Mouse (Mus musculus) forebrain, embryonic 16.5 days (tissue): ENCODE results near the gene Robo2. TPM values are rescaled to one million over a fixed set of nuclear protein-coding genes. Genes with fewer than 3 reads are reported as not detected.

ENCODE experiments used
- ATAC-seq: fragments of 200-750 bp; cut with Nextera tagmentation; 2 replicates; pipeline ENCODE4 v1.8.0; 2017; ENCODE audit warnings: mild to moderate bottlenecking, moderate library complexity
- H3K27ac ChIP-seq: fragments of 300-500 bp; sonication (generic); 2 replicates; pipeline ENCODE4 v1.5.1; 2014; ENCODE audit warnings: low read length, control low read depth
- H3K27me3 ChIP-seq: fragments of 300-500 bp; sonication (generic); replicated peaks from 2 replicates; pipeline ENCODE4 v1.6.1; 2014; ENCODE audit warnings: low read length; ENCODE audit not compliant: control insufficient read depth, insufficient read depth
- H3K36me3 ChIP-seq: fragments of 300-500 bp; sonication (generic); 2 replicates; pipeline ENCODE4 v1.6.1; 2014; ENCODE audit not compliant: control insufficient read depth, insufficient read depth
- H3K4me1 ChIP-seq: fragments of 300-500 bp; sonication (generic); replicated peaks from 2 replicates; pipeline ENCODE4 v1.6.1; 2014; ENCODE audit warnings: low read length; ENCODE audit not compliant: control insufficient read depth, insufficient read depth
- H3K4me2 ChIP-seq: fragments of 300-500 bp; sonication (generic); 2 replicates; pipeline ENCODE4 v1.6.1; 2014; ENCODE audit warnings: mild to moderate bottlenecking, low read length, control low read depth
- H3K4me3 ChIP-seq: fragments of 300-500 bp; sonication (generic); replicated peaks from 2 replicates; pipeline ENCODE4 v1.5.1; 2014; ENCODE audit warnings: mild to moderate bottlenecking, low read length, control low read depth
- H3K9ac ChIP-seq: fragments of 300-500 bp; sonication (generic); replicated peaks from 2 replicates; pipeline ENCODE4 v1.6.1; 2014; ENCODE audit warnings: low read depth, low read length, control low read depth
- H3K9me3 ChIP-seq: fragments of 300-500 bp; sonication (generic); 2 replicates; pipeline ENCODE4 v1.6.1; 2016; ENCODE audit warnings: low read length; ENCODE audit not compliant: control insufficient read depth
- WGBS: fragments of 180-500 bp; shearing (Covaris S2); extraction: QIAGEN DNeasy Blood & Tissue Kit; methylation state at CpG from one replicate; pipeline ENCODE4 v1.1.7; 2014; 5-methylcytosine and 5-hydroxymethylcytosine counted together
- polyA plus RNA-seq: library from polyadenylated mRNA; unstranded; fragments of >200 nt; fragmentation: Nextera tagmentation; extraction: Ambion mirVana; gene quantifications from 2 replicates; pipeline ENCODE4 v1.2.1, GENCODE M21; 2015

Gene Robo2
- polyA plus RNA-seq, 1 experiment from 2014 or later: 132 TPM

GRCm38 (mm10) chr16:74411021-74411420 is 604 bp downstream of the Robo2 start:
- Histone ChIP-seq H3K27me3 (no peaks in the 10 kb centered on the region), H3K9ac (peak overlapping the region; percentile 70), H3K4me1 (peaks cover 4% of the 10 kb centered on the region), H3K36me3 (no peaks in the 10 kb centered on the region), H3K27ac (peak overlapping the region; percentile 85), H3K4me3 (peak overlapping the region; percentile 59), H3K4me2 (peak overlapping the region; percentile 93), H3K9me3 (no peaks in the 10 kb centered on the region)
- no peak for ATAC-seq
- 1% methylated on average over 16 of the region's 16 CpGs for WGBS

DNA sequence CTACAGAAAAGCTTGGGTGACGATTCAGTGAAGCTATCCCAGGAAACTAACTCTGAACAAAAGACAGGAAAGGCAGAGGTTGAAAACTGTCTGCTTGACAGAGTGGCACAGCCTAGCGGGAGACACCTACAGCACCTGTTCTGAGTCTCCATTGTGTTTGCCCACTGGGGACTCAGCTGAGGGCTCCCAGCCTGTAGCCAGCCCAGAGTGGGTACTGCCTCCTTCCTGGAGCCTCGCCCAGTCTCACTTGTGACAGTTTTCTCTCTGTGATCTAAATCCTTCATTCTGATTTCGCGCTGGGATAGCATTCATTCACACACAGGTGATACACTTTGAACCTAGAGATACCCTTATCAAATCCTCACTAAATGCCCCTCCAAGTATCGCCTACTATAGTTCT is 1.5 kb downstream of the Robo2 start:
- 11% methylated on average over 6 of the region's 6 CpGs for WGBS
- no peaks in the 10 kb centered on the region for H3K9me3 ChIP-seq
- H3K4me1 ChIP-seq: peaks cover 4% of the 10 kb centered on the region
- H3K27me3 ChIP-seq: no peaks in the 10 kb centered on the region
- H3K27ac ChIP-seq: peak overlapping the region; percentile 69
- H3K36me3 ChIP-seq: no peaks in the 10 kb centered on the region
- peak overlapping the region; percentile 70 for H3K9ac ChIP-seq
- peak overlapping the region; percentile 93 for H3K4me2 ChIP-seq
- peak overlapping the region; percentile 59 for H3K4me3 ChIP-seq
- ATAC-seq: peak; percentile 30; the same call in 1 of the 2 replicates

DNA sequence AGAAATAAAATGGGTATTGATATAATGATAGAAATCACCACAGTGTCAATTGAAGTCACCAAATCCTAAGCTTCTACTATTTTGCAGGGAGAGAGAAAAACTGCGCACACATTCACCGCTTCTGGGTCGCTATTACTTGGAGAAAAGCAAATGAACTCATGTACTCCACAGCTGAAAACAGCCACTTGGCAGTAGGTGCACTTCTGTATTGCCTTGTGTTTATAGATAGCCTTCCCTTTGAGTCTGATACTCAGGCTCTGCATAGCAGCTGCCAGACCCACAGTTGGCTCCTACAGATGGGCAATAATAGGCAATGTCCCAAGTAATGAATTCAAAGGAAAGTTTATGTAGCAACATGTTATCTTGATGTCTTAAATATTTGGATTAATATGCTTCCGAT is 2.1 kb downstream of the Robo2 start:
- H3K4me1 ChIP-seq: peaks cover 4% of the 10 kb centered on the region
- 47% methylated on average over 4 of the region's 4 CpGs for WGBS

GRCm38 (mm10) chr16:74408566-74408965 is 3.1 kb downstream of the Robo2 start:
- Histone ChIP-seq H3K9me3 (no peaks in the 10 kb centered on the region), H3K4me2 (peak overlapping the region; percentile 52), H3K27me3 (no peaks in the 10 kb centered on the region), H3K9ac (0 out of 2 replicates have a peak overlapping the region, but pooled peaks have one; percentile 22), H3K4me1 (peaks cover 4% of the 10 kb centered on the region), H3K36me3 (no peaks in the 10 kb centered on the region), H3K27ac (0 out of 2 replicates have a peak overlapping the region, but pooled peaks have one; percentile 37), H3K4me3 (peak overlapping the region; percentile 47)
- 51% methylated on average over 1 of the region's 1 CpGs for WGBS
- no peak for ATAC-seq

More for the DNA sequence above, 2.1 kb downstream of the Robo2 start:
- Histone ChIP-seq H3K36me3 (no peaks in the 10 kb centered on the region), H3K9me3 (no peaks in the 10 kb centered on the region), H3K27me3 (no peaks in the 10 kb centered on the region), H3K4me3 (peak overlapping the region; percentile 59), H3K4me2 (peak overlapping the region; percentile 51), H3K27ac (peak overlapping the region; percentile 72), H3K9ac (peak overlapping the region; percentile 70)
- ATAC-seq: no peak

DNA sequence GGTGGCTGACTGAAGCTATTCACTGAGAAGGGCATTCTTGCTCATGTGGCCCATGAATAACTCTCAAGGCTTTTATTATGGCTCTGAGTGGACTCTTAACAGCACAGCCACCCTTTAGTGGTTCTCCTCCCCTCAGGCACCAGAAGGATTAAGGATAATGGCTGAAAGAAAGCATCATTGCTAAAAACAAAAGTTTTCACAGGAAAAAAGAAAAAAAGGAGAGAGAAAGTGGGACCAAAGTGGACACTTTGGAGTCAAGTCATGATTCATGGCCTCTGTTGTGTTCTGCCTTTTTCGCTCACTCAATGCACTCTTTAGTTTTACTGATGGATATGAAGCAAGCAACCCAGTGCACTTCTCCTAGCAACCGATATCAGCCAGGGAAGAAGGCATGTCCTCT is 14.3 kb downstream of the Robo2 start:
- 17% methylated on average over 2 of the region's 2 CpGs for WGBS
- no peaks in the 10 kb centered on the region for H3K27me3 ChIP-seq
- H3K4me1 ChIP-seq: peaks cover 20% of the 10 kb centered on the region
- ATAC-seq: peak; percentile 92
- no peak overlapping the region for H3K4me2 ChIP-seq
- H3K36me3 ChIP-seq: no peaks in the 10 kb centered on the region
- H3K9me3 ChIP-seq: no peaks in the 10 kb centered on the region
- H3K4me3 ChIP-seq: no peak overlapping the region
- no peak overlapping the region for H3K27ac ChIP-seq
- no peak overlapping the region for H3K9ac ChIP-seq

- H3K9me3 ChIP-seq: no peaks in the 10 kb centered on the region
- no peak overlapping the region for H3K4me3 ChIP-seq
- H3K36me3 ChIP-seq: no peaks in the 10 kb centered on the region
- no peak overlapping the region for H3K27ac ChIP-seq
- no peak overlapping the region for H3K4me2 ChIP-seq
- H3K27me3 ChIP-seq: no peaks in the 10 kb centered on the region
- WGBS: 88% methylated on average over 2 of the region's 2 CpGs
- no peak for ATAC-seq
- peaks cover 20% of the 10 kb centered on the region for H3K4me1 ChIP-seq
- no peak overlapping the region for H3K9ac ChIP-seq
Observed at GRCm38 (mm10) chr16:74395678-74396077, 15.9 kb downstream of the Robo2 start.

DNA sequence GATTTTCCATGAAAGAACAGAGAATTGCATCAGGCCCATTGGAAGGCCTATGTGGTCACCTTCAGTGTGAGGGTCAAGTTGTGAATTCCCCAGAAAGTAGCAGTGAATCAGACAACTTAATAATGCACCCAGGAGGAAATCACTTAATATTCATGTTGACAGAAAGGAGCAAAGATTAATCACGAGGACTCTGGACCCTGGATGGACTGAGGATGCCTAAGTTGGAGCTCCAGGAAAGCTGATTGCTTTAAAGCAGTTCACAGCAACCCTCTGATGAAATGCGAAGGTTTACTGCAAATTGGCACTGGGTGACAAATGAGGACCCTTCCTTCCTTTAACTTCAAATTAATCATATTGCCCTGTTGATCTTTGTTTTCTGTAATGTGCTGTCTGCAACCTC is 32.2 kb downstream of the Robo2 start:
- peaks cover 21% of the 10 kb centered on the region for H3K4me1 ChIP-seq
- H3K27me3 ChIP-seq: no peaks in the 10 kb centered on the region
- H3K4me3 ChIP-seq: no peak overlapping the region
- no peaks in the 10 kb centered on the region for H3K9me3 ChIP-seq
- ATAC-seq: no peak
- no peak overlapping the region for H3K4me2 ChIP-seq
- no peak overlapping the region for H3K27ac ChIP-seq
- no peak overlapping the region for H3K9ac ChIP-seq
- 57% methylated on average over 2 of the region's 2 CpGs for WGBS
- no peaks in the 10 kb centered on the region for H3K36me3 ChIP-seq

- Histone ChIP-seq H3K4me3 (no peak overlapping the region), H3K4me1 (peaks cover 28% of the 10 kb centered on the region), H3K9ac (no peak overlapping the region), H3K36me3 (no peaks in the 10 kb centered on the region), H3K27me3 (no peaks in the 10 kb centered on the region), H3K9me3 (no peaks in the 10 kb centered on the region), H3K4me2 (peak overlapping the region; percentile 7; the same call in 1 of the 2 replicates), H3K27ac (no peak overlapping the region)
- WGBS: 14% methylated on average over 12 of the region's 12 CpGs
- peak; percentile 71 for ATAC-seq
Observed at GRCm38 (mm10) chr16:74375342-74375940, 36.2 kb downstream of the Robo2 start.

DNA sequence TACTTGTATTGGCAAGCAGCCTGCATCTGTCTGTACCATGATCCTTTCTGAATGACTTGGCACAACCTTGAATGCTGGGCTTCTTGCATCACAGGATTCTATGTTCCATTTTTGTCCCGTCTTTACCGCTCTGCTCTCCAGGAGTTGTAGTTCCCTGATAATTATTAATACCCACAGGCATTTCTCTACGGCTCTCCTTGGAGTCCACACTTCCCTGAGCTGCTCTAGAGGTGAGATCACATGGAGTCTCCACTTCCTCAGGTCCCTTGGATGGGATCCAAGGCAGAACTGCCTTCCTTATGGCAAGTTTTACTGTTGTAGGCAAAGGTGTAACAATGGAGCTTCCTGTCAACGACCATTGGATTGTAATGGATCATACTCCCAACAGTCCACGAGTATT is 37.1 kb downstream of the Robo2 start:
- H3K9ac ChIP-seq: no peak overlapping the region
- no peaks in the 10 kb centered on the region for H3K27me3 ChIP-seq
- no peak overlapping the region for H3K27ac ChIP-seq
- no peak overlapping the region for H3K4me2 ChIP-seq
- peaks cover 28% of the 10 kb centered on the region for H3K4me1 ChIP-seq
- no peaks in the 10 kb centered on the region for H3K9me3 ChIP-seq
- H3K4me3 ChIP-seq: no peak overlapping the region
- no peak for ATAC-seq
- WGBS: 40% methylated on average over 5 of the region's 5 CpGs
- no peaks in the 10 kb centered on the region for H3K36me3 ChIP-seq
